In the genomic region with DNA sequence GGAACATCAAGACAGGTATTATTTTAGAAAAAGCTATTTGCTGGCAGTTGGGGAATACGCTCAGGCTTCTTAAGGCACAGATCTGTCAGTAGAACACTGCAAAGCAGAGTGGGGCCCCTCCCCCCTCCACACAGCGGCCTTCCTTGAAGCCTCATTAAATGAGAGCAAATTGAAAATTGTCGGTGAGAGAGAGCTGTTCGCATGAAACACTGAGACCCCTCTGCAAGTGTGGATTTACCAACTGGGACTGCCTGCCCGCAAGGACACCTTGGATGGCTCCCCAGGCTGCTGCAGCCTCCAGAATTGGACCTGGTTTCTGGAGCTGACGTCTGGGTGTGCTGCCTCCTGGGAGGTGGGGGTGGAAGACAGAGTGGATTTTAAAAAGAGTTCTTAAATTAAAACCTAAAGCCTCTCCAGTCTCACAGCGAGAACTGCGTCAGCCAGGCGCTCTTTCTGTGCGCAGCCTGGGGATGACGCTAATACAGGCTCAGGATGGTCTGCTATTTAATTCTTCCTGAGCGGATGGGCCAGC, we compare ENCODE assay signal across 9 mouse cellular contexts. TPM values are rescaled to one million over a fixed set of nuclear protein-coding genes. Genes with fewer than 3 reads are reported as not detected.
A peak's percentile ranks its signal among the peaks of the same experiment; 100 is the strongest.
DNase-seq lines count a peak whose midpoint lies in the region; ATAC-seq lines count a peak whose summit lies in the region.
"Had no signal": no experiment of that assay in that cellular context is flagged by ENCODE, and none has a peak within 500 bp of the region (broad histone marks: within the 10 kb centered on the region; RNA-seq: fewer than 3 reads in every experiment).

No protein-coding gene starts in this region.

- H3K27me3 ChIP-seq in forebrain, embryonic 15.5 days: no peaks in the 10 kb centered on the region
- no peaks in the 10 kb centered on the region for H3K27me3 ChIP-seq in neural tube, embryonic 14.5 days (ENCODE audit: control insufficient read depth, insufficient read depth, low read length)
- no peaks in the 10 kb centered on the region for H3K27me3 ChIP-seq in liver, embryonic 12.5 days (replicated peaks)
- H3K27me3 ChIP-seq: liver, embryonic 13.5 days had no signal

- H3K4me2 ChIP-seq in forebrain, embryonic 15.5 days (replicated peaks): peak overlapping the region; percentile 32
- H3K4me2 ChIP-seq in neural tube, embryonic 14.5 days (ENCODE audit: low read depth, low read length): peak overlapping the region; percentile 19
- no peak overlapping the region for H3K4me2 ChIP-seq in liver, embryonic 12.5 days
- H3K4me2 ChIP-seq: liver, embryonic 13.5 days had no signal

- no peaks in the 10 kb centered on the region for H3K36me3 ChIP-seq in forebrain, embryonic 15.5 days
- H3K36me3 ChIP-seq in neural tube, embryonic 14.5 days (ENCODE audit: control insufficient read depth, insufficient read depth, low read length): no peaks in the 10 kb centered on the region
- H3K36me3 ChIP-seq in liver, embryonic 12.5 days: no peaks in the 10 kb centered on the region
- H3K36me3 ChIP-seq: liver, embryonic 13.5 days had no signal

- peak; percentile 39 to 51 for DNase-seq in cerebellum, postnatal 10 days
- DNase-seq in cerebellum, adult 18-20 months: no peak
- peak; percentile 49 to 54 for DNase-seq in layer of hippocampus, postnatal 36 days
- no peak for DNase-seq in heart, adult 18-20 months
- DNase-seq in Muller cell, postnatal 12 days (ENCODE audit: inconsistent ontology term): no peak
- DNase-seq: liver, embryonic 13.5 days had no signal

- peak overlapping the region; percentile 3; the same call in 1 of the 2 replicates for H3K4me3 ChIP-seq in forebrain, embryonic 15.5 days
- no peak overlapping the region for H3K4me3 ChIP-seq in neural tube, embryonic 14.5 days (ENCODE audit: low read depth, low read length)
- H3K4me3 ChIP-seq in liver, embryonic 12.5 days: no peak overlapping the region
- H3K4me3 ChIP-seq: liver, embryonic 13.5 days had no signal

- 21% methylated on average over 12 of the region's 12 CpGs for WGBS in forebrain, embryonic 15.5 days
- WGBS in neural tube, embryonic 14.5 days: 29% methylated on average over 12 of the region's 12 CpGs
- 67% methylated on average over 12 of the region's 12 CpGs for WGBS in liver, embryonic 12.5 days (ENCODE audit: insufficient replicate concordance)

- peak overlapping the region; percentile 34; the same call in 1 of the 2 replicates for H3K9ac ChIP-seq in forebrain, embryonic 15.5 days (replicated peaks)
- H3K9ac ChIP-seq in neural tube, embryonic 14.5 days (replicated peaks; ENCODE audit: low read depth, low read length): no peak overlapping the region; the same call in 1 of the 2 replicates
- no peak overlapping the region for H3K9ac ChIP-seq in liver, embryonic 12.5 days
- H3K9ac ChIP-seq: liver, embryonic 13.5 days had no signal

- peak overlapping the region; percentile 78 for H3K27ac ChIP-seq in forebrain, embryonic 15.5 days (replicated peaks)
- H3K27ac ChIP-seq in neural tube, embryonic 14.5 days (ENCODE audit: low read depth, low read length): peak overlapping the region; percentile 18
- no peak overlapping the region for H3K27ac ChIP-seq in liver, embryonic 12.5 days
- H3K27ac ChIP-seq: liver, embryonic 13.5 days had no signal

- peaks cover 35% of the 10 kb centered on the region for H3K4me1 ChIP-seq in forebrain, embryonic 15.5 days
- H3K4me1 ChIP-seq in neural tube, embryonic 14.5 days (ENCODE audit: control insufficient read depth, insufficient read depth, low read length): peaks cover 13% of the 10 kb centered on the region; the same call in 1 of the 2 replicates
- 0 out of 2 replicates have a peak, but pooled peaks cover 4% of the 10 kb centered on the region for H3K4me1 ChIP-seq in liver, embryonic 12.5 days
- H3K4me1 ChIP-seq: liver, embryonic 13.5 days had no signal

- H3K9me3 ChIP-seq in forebrain, embryonic 15.5 days: no peaks in the 10 kb centered on the region
- H3K9me3 ChIP-seq in neural tube, embryonic 14.5 days (ENCODE audit: control insufficient read depth, low read length): no peaks in the 10 kb centered on the region
- H3K9me3 ChIP-seq in liver, embryonic 12.5 days (replicated peaks): no peaks in the 10 kb centered on the region
- H3K9me3 ChIP-seq: liver, embryonic 13.5 days had no signal

- peak; percentile 71 for ATAC-seq in forebrain, embryonic 15.5 days (replicated peaks)
- ATAC-seq in neural tube, embryonic 14.5 days (ENCODE audit: low read depth): peak; percentile 76
- ATAC-seq in liver, embryonic 12.5 days: no peak

RNA-seq across cellular contexts. Expression of a gene that starts 46.9 kb away (rescaled TPM):
- 171 and 172 TPM in 2 replicates for polyA plus RNA-seq in forebrain, embryonic 15.5 days (2015; fragmentation: Nextera tagmentation; extraction: Ambion mirVana)
- 100 to 1,000 TPM; 500 to 512 TPM for total RNA-seq in layer of hippocampus, postnatal 36 days (2021)
- polyA plus RNA-seq in neural tube, embryonic 14.5 days (2014; fragmentation: Nextera tagmentation; extraction: Ambion mirVana): 218 and 254 TPM in 2 replicates
- under 1 TPM; 0.51 to 0.99 TPM for total RNA-seq in heart, adult 18-20 months (2021)
- polyA plus RNA-seq in liver, embryonic 12.5 days (2016; fragmentation: Nextera tagmentation; extraction: Ambion mirVana): 0.20 and 0.21 TPM in 2 replicates

Comparison
In these comparisons a context has a peak if more than half of its experiments do, and no peak if none do; other contexts are left out.
1. DNase-seq: peak in cerebellum, postnatal 10 days (2 of 2) and layer of hippocampus, postnatal 36 days (2 of 2); none in cerebellum, adult 18-20 months (0 of 2), heart, adult 18-20 months (0 of 2) and Muller cell, postnatal 12 days (single experiment).
2. RNA of a gene that starts 46.9 kb away (polyA plus RNA-seq): 218 to 254 TPM in neural tube, embryonic 14.5 days and 171 to 172 TPM in forebrain, embryonic 15.5 days; 0.20 to 0.21 TPM in liver, embryonic 12.5 days; every median in the first group is over 100 times any median in the second.